Mouse (Mus musculus): ENCODE results near the gene Gm45808.
"Not testable (repeated sequence)": the region's sequence is repeated elsewhere in the genome, so short reads cannot be mapped to it uniquely, and the experiment has no call there.

The Gm45808 gene

DNA sequence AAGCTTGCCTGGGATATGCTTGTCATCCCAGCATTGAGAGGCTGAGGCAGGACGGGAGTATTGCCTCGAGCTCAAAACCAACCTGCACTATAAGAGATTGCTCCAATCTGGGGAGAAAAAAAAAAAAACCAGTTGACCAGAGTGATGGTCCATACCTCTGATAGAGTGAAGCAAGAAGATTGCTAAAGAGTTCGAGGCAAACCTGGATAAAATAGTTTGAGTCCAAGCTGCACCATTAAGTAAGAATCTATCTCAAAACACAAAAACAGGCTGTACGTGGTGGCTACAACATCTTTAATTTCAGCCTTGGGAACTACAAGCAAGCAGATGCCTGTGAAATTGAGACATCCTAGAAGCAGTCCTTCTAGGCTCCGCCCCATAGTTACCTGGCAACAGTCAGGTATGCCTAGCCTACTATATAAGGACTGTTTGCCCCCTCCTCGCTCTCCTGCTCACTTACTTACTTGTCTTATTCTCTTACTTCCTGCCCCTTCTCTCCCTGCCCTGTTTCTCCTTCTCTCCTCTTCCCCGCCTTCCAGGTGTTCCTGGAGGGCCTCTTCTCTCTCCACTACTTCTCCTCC lies 19.4 kb downstream of the Gm45808 start:
- DNase-seq, result no peak

GRCm38 (mm10) chr7:45466283-45467089 lies 20.1 kb downstream of the Gm45808 start, which contains the start of gene Bax:
Bax (minus strand) TSS chr7:45466898.
- peak; percentile 87 to 90 for DNase-seq

DNA sequence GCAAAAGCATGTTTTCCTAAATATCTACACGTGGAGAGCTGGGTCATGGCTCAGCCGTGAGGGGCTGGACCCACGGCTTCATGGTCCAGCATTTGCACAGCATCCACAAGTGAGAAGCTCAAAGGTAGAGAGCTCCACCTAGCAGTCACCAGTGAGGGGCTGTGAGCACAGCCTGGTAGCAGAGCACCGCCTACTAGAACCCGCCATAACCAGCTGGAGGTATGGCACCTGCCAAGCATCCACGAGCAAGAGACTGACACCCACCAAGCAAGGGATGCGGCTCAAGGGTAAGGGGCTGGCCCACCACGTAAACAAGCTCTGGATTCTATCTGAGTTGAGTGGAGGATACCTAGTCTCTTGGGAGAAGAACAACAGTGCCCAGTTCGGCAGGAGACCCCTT lies 21.1 kb downstream of the Gm45808 start:
- peak; percentile 16 to 40 for DNase-seq

DNA sequence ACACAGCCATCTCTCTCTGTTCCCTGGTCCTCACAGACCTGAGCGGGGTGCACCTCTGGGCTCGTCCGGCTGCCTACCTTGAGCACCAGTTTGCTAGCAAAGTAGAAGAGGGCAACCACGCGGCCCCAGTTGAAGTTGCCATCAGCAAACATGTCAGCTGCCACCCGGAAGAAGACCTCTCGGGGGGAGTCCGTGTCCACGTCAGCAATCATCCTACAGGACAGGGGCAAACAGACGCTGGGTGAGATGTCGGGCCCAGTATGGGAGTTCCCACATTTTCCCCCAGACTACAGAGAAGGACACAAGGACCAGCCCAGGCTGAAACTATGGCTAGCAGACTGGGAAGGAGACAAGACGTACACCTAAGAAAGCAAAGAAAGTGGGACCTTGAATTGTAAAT lies 21.5 kb downstream of the Gm45808 start:
- no peak for DNase-seq

DNA sequence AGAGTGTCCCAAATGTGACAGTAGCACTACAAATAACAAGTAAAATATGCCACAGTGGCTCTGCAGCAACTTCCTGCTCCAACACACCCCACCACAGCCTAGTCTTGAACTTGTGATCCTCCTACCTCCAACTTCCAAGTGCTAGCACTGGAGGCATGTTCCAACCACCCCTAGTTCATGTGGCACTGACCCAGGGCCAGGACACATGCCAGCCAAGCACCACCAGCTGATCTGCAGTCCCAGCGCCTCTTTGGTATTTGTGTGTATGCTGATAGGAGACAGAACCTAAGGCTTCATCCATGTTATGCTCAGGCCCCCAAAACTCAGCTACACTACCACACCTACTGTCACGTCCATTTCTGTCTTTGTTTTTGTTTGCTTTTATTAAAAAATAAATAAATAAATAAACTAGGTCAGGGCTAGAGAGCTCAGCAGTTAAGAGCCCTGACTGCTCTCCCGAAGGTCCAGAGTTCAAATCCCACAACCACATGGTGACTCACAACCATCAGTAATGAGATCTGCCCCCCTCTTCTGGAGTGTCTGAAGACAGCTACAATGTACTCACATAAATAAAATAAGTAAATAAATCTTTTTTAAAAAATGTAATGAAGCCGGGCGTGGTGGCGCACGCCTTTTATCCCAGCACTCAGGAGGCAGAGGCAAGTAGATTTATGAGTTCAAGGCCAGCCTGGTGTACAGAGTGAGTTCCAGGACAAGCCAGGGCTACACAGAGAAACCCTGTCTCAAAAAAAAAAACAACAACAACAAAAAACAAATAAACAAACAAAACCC lies 22.4 kb downstream of the Gm45808 start:
- DNase-seq, result no peak

DNA sequence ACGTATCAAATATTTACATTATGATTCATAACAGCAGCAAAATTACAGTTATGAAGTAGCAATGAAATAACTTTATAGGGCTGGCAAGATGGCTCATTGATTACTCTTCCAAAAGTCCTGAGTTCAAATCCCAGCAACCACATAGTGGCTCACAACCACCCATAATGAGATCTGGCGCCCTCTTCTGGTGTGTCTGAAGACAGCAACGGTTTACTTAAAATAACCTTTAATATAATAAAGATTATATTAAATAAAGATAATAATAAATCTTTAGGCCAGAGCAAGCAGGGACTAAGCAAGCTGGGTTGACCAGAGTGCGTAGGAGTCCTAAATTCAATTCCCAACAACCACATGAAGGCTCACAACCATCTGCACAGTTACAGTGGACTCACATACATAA lies 23.7 kb downstream of the Gm45808 start:
- DNase-seq, result not testable (repeated sequence)

DNA sequence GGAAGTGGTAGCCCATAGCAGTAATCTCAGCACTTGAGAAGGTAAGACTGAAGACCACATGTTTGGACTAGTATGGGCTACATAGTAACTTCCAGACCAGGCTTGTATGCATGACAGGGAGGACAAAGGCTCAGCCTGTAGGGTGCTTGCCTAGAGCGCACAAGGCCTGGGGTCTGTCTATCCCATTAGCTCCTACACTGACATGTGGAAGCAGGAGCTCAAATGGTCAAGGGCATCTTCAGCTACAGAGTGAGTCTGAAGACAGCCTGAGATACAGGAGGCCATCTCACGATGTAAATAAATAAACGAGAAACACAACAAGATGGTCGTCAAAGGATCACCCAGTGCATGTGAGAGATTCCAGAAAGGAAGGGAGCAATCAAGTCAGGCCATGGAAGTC lies 24.3 kb downstream of the Gm45808 start:
- no peak for DNase-seq

- no peak for DNase-seq
These were observed 24.8 kb downstream of the Gm45808 start for GRCm38 (mm10) chr7:45461781-45462180.

DNA sequence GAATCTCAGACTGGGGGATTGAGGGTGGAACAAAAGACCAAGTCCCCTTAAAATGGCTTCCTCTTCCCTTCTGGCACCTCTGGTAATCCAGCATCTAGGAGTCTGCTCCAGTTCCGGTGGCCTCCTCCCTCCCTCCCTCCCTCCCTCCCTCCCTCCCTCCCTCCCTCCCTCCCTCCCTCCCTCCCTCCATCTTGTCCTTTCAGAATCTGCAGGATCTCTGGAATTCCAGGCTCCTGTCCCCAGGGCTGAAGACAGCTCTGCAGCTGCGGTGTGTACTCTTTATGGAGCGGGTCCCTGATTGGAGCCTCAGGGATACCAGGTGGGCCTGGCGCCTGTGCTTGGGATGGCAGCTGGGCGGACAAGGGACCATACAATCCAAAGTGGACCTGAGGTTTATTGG lies 25.3 kb downstream of the Gm45808 start:
- no peak for DNase-seq

GRCm38 (mm10) chr7:45460860-45461314 lies 25.7 kb downstream of the Gm45808 start:
- DNase-seq, result peak; percentile 29 to 56

- no peak for DNase-seq
These were observed 26.2 kb downstream of the Gm45808 start for GRCm38 (mm10) chr7:45460377-45460776.

GRCm38 (mm10) chr7:45459564-45460140 lies 27.0 kb downstream of the Gm45808 start, which contains the start of gene Ftl1:
Ftl1 (minus strand) TSS chr7:45459884.
- peak; percentile 93 to 97 for DNase-seq

GRCm38 (mm10) chr7:45458748-45459563 lies 27.7 kb downstream of the Gm45808 start:
- DNase-seq, result peak; percentile 85 to 86

GRCm38 (mm10) chr7:45457204-45458060 lies 29.2 kb downstream of the Gm45808 start:
- DNase-seq, result no peak

- no peak for DNase-seq
These were observed 29.8 kb downstream of the Gm45808 start for GRCm38 (mm10) chr7:45456721-45457203.

DNA sequence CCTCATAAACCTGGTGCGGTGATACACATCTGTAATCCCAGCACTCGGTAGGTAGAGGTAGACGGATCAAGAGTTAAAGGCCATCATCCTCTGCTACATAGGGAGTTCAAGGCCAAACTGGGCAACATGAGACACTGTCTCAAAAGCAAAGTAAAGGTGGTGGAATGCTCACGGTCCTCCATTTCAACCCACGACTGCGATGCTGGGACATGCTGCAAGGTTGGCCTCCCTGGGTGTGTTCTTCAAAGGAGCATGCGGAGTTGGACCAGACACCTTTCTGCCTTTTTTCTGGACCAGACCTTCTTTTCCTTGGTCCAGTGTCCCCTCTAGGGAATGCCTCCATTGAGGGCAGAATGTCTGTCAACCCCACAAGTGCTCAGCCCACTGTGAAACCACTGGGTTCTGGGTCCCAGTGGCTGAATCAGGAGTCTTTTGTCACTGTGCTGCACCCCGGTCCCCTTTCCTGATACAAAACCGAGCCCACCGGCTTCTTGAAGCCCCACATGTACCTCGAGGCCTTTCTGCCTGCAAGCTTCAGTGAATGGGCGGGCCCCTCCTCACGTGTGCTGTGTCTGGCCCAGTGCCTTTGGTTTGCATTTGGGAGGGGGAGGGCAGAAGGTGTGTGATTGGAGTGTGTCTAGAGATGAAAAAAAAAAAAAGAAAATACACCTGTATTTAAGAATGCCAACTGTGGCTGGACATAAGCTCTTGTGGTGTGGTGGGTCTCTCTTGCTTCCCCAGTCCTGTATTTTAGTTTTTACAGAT lies 30.5 kb downstream of the Gm45808 start:
- no peak for DNase-seq

DNA sequence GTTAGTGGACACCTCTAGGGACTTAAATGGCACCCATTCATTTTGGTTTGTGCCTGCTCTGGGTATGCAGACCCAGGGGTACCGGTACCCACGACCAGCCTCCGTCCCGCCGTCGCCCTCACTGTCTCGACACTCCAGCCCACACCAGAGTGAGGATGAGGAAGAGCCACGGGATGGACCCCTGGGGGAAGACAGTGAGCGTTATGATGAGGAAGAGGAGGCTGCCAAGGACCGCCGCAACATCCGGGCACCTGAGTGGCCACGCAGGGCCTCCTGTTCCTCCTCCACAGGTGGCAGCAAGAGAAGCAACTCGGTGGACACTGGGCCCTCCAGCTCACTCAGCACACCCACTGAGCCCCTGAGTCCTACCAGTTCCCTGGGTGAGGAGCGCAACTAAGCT lies 31.6 kb downstream of the Gm45808 start:
- DNase-seq, result no peak

DNA sequence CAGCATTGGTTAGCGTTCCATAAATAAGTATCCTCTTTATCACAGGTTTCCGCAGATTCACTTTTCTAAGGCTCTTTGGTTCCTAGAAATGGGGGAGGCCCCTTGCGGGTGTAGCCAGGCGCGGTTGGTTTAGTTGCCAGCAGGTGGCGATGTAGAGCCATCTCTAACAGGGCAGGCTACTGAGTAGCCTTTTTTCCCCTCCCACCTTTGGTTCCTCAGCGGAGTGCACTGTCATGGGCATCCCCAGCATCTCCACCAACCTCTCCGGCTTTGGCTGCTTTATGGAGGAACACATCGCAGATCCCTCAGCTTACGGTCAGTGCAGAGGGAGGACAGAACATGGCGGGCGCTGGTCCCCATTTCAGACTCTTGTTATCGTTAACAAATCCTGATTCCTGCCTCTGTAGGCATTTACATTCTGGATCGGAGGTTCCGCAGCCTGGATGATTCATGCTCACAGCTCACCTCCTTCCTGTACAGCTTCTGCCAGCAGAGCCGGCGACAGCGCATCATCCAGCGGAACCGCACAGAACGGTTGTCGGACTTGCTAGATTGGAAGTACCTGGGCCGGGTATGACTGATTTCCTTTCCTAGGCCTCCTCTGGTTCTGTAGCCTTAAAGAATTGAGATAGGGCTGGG lies 35.1 kb downstream of the Gm45808 start:
- peak; percentile 77 to 81 for DNase-seq

DNA sequence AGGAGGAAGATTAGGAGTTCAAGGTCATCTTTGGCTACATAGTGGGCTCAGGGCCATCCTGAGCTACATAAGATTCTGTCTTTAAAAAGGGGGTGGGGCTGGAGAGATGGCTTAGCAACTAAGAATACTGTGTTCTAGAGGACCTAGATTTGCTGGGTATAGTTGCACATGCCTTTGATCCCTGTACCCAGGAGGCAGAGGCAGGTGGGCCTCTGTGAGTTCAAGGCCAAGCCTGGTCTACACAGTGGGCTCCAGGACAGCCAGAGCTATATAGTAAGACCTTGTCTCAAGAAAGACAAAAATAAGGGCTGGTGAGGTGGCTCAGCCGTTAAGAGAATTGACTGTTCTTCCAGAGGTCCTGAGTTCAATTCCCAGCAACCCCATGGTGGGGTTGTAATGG lies 36.6 kb downstream of the Gm45808 start:
- DNase-seq, result no peak

Data from thymus, postnatal 36 days (tissue).